Mouse (Mus musculus): ENCODE measurements around the gene Setdb1. TPM values are rescaled to one million over a fixed set of nuclear protein-coding genes. Genes with fewer than 3 reads are reported as not detected.
"Not testable (repeated sequence)": the region's sequence is repeated elsewhere in the genome, so short reads cannot be mapped to it uniquely, and the experiment has no call there.

Setdb1 gene
- 12.0 and 12.9 TPM in 2 replicates for polyA plus RNA-seq (2015; fragmentation: Nextera tagmentation; extraction: Ambion mirVana)

DNA sequence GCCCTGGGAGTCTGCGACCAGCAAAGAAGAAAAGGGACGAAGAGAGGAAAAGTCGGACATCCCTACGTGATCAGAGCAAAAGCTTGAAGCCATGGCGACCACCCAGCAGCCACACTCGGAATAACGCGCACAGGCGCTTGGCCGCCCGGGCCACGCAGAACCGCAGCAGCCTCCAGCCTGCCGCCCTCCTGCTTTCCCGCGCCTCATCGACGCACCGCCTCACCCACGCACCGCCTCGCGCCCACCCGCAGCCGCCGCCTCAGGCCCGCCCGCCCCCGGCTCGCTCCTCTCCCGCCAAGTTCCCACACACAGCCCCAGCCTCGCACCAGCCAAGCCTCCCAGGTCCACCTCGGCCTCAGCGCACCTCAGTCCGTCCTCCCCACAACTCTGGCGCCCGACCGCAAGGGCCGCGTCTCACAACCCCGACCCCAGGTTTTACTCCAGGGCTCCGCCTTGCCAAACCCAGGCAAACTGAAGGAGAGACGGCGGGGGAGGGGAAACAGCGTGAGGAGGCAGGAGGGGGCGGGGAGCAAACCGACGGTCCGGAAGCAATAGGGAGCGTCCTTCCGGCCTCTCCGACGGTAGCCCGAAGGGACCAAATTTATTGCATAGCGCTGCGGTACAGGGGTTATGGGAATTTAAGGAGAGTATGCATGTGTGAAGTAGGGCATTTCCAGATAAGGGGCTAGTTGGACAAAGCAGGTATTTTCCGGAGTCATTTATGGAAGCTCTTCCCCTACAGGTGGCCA, at the start of gene Setdb1:
TSS of gene Setdb1 (minus strand) at position 502 of the 749 bp plus-strand sequence.
- Histone ChIP-seq H3K4me2 (peak within 1 kb of the TSS; percentile 69), H3K4me3 (replicated peaks) (peak within 1 kb of the TSS; percentile 65), H3K4me1 (replicated peaks) (peaks cover 10% of the 10 kb centered on the region; the same call in 1 of the 2 replicates), H3K9ac (peak within 1 kb of the TSS; percentile 59; the same call in 1 of the 2 replicates), H3K36me3 (replicated peaks) (peaks cover 19% of the 10 kb centered on the region; the same call in 1 of the 2 replicates)
- ATAC-seq (ENCODE audit: insufficient read depth), result peak; percentile 92
- under 1% methylated on average over 35 of the region's 57 CpGs for WGBS (ENCODE audit: insufficient replicate concordance)
- not testable (repeated sequence) for H3K27me3 ChIP-seq; H3K27ac ChIP-seq (replicated peaks); H3K9me3 ChIP-seq (replicated peaks)

DNA sequence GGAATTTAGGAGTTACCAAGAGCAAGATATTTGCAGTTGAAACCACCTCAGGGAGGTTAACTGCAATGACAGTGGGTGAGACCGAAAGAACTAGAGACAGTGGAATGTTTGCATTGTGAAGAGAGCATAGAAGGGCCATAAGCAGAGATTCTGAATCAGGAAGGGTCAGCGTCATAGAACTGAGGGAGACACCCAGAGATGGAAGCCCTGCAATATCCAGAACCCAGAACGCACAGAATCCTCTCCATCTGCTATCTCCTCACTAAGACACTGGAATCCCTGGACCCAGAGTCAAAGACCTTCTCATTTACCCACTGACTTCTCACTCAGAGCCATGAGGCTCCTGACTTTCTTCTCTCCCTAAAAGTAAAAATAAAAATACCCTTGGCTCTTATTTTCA, 45.7 kb upstream of the Setdb1 start, which contains the start of gene 4930558C23Rik:
TSS of gene 4930558C23Rik (minus strand) at position 101 of the 400 bp plus-strand sequence.
- no peaks in the 10 kb centered on the region for H3K4me1 ChIP-seq (replicated peaks)
- H3K9me3 ChIP-seq (replicated peaks), result no peaks in the 10 kb centered on the region
- WGBS (ENCODE audit: insufficient replicate concordance), result 82% methylated on average over 3 of the region's 3 CpGs
- no peak within 1 kb of the TSS for H3K4me3 ChIP-seq (replicated peaks)
- H3K27me3 ChIP-seq, result 0 out of 2 replicates have a peak, but pooled peaks cover 3% of the 10 kb centered on the region
- no peaks in the 10 kb centered on the region for H3K36me3 ChIP-seq (replicated peaks)
- H3K27ac ChIP-seq (replicated peaks), result no peak within 1 kb of the TSS
- no peak within 1 kb of the TSS for H3K9ac ChIP-seq
- no peak for ATAC-seq (ENCODE audit: insufficient read depth)
- H3K4me2 ChIP-seq, result no peak within 1 kb of the TSS

DNA sequence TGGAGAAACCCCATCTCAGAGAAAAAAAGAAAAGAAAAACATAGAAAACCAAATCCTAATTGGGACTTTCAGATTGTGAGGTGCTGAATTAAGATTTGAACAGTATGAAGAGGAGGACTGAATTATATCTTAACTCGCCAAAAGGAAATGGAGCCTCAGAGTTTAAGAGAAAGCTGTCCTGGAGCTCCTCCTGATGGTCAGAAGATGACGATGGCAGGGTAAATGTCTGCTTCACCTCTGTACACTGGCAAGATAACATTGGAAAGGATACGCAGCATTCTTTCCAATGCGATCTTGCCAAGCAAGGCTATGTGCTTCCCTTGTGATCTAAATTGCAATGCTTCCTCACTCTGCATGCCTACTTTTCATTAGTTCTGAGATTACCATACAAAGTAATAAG, 37.4 kb upstream of the Setdb1 start:
- Histone ChIP-seq H3K4me2 (no peak overlapping the region), H3K4me3 (replicated peaks) (no peak overlapping the region), H3K27me3 (no peaks in the 10 kb centered on the region), H3K4me1 (replicated peaks) (no peaks in the 10 kb centered on the region), H3K36me3 (replicated peaks) (no peaks in the 10 kb centered on the region), H3K27ac (replicated peaks) (no peak overlapping the region), H3K9ac (no peak overlapping the region), H3K9me3 (replicated peaks) (0 out of 2 replicates have a peak, but pooled peaks cover 4% of the 10 kb centered on the region)
- no peak for ATAC-seq (ENCODE audit: insufficient read depth)
- 61% methylated on average over 4 of the region's 4 CpGs for WGBS (ENCODE audit: insufficient replicate concordance)

DNA sequence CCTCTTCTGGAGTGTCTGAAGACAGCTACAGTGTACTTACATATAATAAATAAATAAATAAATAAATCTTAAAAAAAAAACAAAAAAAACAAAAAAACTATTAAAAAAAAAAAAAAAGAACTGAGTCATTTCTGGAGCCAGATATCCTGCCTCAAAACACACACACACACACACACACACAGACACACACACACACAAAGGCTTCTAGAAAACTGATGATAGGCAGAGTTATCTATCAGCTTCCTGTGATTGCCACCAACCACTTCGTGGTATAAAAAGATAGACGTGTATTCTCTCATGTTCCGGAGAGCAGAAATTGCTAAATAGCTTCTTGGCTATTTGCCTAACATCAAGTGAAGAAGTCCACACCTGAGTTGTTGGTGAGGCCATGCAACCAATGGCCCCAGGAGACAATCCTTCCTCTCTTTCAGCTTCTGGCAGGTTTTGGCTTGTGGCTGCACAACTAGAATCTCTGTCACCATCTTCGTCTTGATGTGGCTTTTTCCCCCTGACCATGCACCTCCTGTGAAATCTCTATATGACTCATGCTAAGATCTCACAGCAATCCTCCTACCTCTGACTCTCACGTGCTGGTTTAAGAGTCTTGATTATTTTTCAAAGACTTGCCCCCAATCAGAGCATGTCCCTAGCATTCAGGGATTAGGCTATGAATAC, 28.5 kb upstream of the Setdb1 start:
- 39% methylated on average over 5 of the region's 5 CpGs for WGBS (ENCODE audit: insufficient replicate concordance)
- Histone ChIP-seq H3K27ac (replicated peaks) (no peak overlapping the region), H3K9me3 (replicated peaks) (no peaks in the 10 kb centered on the region), H3K9ac (no peak overlapping the region), H3K36me3 (replicated peaks) (no peaks in the 10 kb centered on the region), H3K4me1 (replicated peaks) (no peaks in the 10 kb centered on the region), H3K27me3 (no peaks in the 10 kb centered on the region), H3K4me2 (no peak overlapping the region), H3K4me3 (replicated peaks) (no peak overlapping the region)
- no peak for ATAC-seq (ENCODE audit: insufficient read depth)

- H3K4me1 ChIP-seq (replicated peaks), result no peaks in the 10 kb centered on the region
- H3K4me2 ChIP-seq, result no peak overlapping the region
- H3K36me3 ChIP-seq (replicated peaks), result no peaks in the 10 kb centered on the region
- H3K4me3 ChIP-seq (replicated peaks), result no peak overlapping the region
- H3K9me3 ChIP-seq (replicated peaks), result 0 out of 2 replicates have a peak, but pooled peaks cover 6% of the 10 kb centered on the region
- H3K9ac ChIP-seq, result no peak overlapping the region
- 77% methylated on average over 10 of the region's 10 CpGs for WGBS (ENCODE audit: insufficient replicate concordance)
- H3K27me3 ChIP-seq, result no peaks in the 10 kb centered on the region
- ATAC-seq (ENCODE audit: insufficient read depth), result no peak
- no peak overlapping the region for H3K27ac ChIP-seq (replicated peaks)
Observed at GRCm38 (mm10) chr3:95373208-95373607, 16.2 kb upstream of the Setdb1 start.

DNA sequence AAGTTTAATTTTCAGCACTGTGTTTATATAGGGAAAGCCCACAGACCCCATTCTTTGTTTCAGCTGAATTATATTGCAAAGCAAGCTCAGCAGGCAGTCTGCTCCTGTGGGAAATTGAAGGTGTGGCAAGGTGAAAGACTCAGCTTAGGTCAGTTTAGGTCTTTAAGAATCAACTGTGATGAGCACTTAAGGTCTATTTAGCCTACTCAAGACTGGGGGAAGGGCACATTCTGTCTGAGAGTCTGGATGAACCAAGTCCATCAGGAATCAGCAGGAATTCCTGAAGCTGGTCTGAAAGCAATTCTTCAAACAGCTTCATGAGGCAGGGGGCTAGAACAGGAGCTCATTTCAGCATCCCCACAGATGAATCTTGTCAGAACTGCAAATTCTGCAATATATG, 13.1 kb upstream of the Setdb1 start:
- ATAC-seq (ENCODE audit: insufficient read depth), result no peak
- Histone ChIP-seq H3K9ac (no peak overlapping the region), H3K4me1 (replicated peaks) (no peaks in the 10 kb centered on the region), H3K27me3 (no peaks in the 10 kb centered on the region), H3K36me3 (replicated peaks) (no peaks in the 10 kb centered on the region), H3K4me3 (replicated peaks) (no peak overlapping the region), H3K4me2 (no peak overlapping the region), H3K27ac (replicated peaks) (no peak overlapping the region), H3K9me3 (replicated peaks) (no peaks in the 10 kb centered on the region)

DNA sequence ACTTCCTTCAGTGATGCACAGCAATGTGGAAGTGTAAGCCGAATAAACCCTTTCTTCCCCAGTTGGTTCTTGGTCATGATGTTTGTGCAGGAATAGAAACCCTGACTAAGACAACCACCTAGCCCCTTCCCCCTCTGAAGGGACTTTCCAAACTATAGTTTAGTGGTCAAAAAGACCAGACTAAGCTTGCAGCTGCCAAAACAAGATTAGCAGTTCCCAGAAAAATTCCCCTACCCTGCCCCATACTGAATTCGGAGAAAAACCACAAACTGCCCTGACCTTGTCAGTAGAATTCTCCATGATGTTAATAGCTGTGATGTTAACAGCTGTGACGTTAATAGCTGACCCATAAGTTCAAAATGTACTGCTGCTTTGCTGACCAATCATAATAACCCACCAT, 3.3 kb upstream of the Setdb1 start:
- H3K4me2 ChIP-seq; H3K36me3 ChIP-seq (replicated peaks); H3K9ac ChIP-seq; ATAC-seq (ENCODE audit: insufficient read depth); H3K4me3 ChIP-seq (replicated peaks); H3K9me3 ChIP-seq (replicated peaks); H3K4me1 ChIP-seq (replicated peaks); H3K27me3 ChIP-seq; H3K27ac ChIP-seq (replicated peaks): not testable (repeated sequence)
- WGBS (ENCODE audit: insufficient replicate concordance), result 41% methylated on average over 3 of the region's 3 CpGs

DNA sequence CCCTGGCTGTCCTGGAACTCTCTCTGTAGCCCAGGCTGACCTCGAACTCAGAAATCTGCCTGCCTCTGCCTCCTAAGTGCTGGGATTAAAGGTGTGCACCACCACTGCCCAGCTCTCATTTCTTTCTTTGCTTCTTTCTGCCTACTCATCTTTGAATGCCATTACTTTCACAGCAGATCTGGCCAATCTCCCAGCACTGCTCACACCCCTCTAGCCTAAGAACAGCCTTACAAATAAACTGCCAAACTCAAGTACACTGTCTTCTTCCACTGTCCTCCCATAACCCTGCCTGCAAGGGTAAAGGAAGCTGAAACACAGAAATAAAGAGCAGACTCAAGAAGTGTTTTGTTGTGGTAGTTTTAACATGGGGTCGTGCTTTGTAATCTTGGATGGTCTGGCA, 744 bp upstream of the Setdb1 start:
- H3K4me2 ChIP-seq, result no peak overlapping the region
- H3K4me1 ChIP-seq (replicated peaks), result peaks cover 10% of the 10 kb centered on the region; the same call in 1 of the 2 replicates
- H3K9ac ChIP-seq, result no peak overlapping the region
- no peak for ATAC-seq (ENCODE audit: insufficient read depth)
- H3K27me3 ChIP-seq, result no peaks in the 10 kb centered on the region
- no peak overlapping the region for H3K4me3 ChIP-seq (replicated peaks)
- H3K9me3 ChIP-seq (replicated peaks), result no peaks in the 10 kb centered on the region
- peaks cover 12% of the 10 kb centered on the region; the same call in 1 of the 2 replicates for H3K36me3 ChIP-seq (replicated peaks)
- WGBS (ENCODE audit: insufficient replicate concordance), result 88% methylated on average over 2 of the region's 2 CpGs
- H3K27ac ChIP-seq (replicated peaks), result no peak overlapping the region

DNA sequence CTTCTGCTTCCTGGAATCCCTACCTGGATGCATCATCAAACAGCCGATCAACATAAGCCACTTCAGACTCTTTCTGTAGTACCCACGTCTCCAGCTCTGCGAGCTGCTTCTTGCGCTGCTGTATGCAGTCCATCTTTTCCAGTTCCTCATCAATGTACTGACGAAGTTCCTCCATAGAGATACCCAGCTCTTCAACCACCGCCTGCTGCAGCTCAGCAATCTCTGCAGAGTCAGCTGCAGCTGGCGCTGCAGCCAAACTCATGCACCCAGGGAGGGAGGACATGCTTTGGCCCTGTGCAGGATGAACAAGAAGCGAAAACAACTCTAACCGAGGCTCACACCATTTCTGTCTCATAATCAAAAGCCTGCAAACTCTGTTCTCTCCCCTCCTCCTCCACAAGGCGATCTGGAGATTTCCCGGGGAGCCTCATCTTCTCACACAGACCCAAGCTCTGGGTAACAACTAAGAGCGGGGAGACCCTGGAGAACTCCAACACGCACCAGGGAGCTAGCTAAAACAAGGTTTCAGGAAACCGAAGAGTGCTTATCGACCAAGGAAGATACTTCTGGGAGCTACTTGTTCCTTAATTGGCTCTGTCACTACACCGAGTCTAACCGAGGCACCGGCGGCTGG, 974 bp downstream of the Setdb1 start:
- not testable (repeated sequence) for H3K9me3 ChIP-seq (replicated peaks); H3K27me3 ChIP-seq; ATAC-seq (ENCODE audit: insufficient read depth); H3K9ac ChIP-seq; H3K27ac ChIP-seq (replicated peaks)
- peaks cover 10% of the 10 kb centered on the region; the same call in 1 of the 2 replicates for H3K4me1 ChIP-seq (replicated peaks)
- peaks cover 26% of the 10 kb centered on the region for H3K36me3 ChIP-seq (replicated peaks)
- H3K4me2 ChIP-seq, result peak overlapping the region; percentile 69
- WGBS (ENCODE audit: insufficient replicate concordance), result 10% methylated on average over 12 of the region's 19 CpGs
- H3K4me3 ChIP-seq (replicated peaks), result peak overlapping the region; percentile 65

DNA sequence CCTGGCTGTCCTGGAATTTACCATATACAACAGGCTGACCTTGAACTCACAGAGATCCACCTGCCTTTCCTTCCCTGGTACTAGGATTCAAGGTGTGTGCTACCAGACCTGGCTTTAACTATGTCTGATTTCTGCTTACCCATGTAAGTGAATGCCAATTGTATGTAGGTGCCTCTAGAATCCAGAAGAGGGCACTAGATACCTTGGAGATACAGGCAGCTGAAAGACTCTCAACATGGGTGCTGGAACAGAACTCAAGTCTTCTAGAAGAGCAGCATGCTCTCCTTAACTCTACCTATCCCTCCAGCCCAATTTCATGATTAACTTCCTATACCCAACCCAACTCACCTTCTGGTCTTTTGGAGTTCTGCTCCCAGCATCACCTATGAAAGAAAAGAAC, 7.5 kb downstream of the Setdb1 start:
- Histone ChIP-seq H3K4me3 (replicated peaks) (no peak overlapping the region), H3K36me3 (replicated peaks) (peaks cover 86% of the 10 kb centered on the region), H3K9me3 (replicated peaks) (no peaks in the 10 kb centered on the region), H3K4me2 (no peak overlapping the region), H3K9ac (no peak overlapping the region), H3K27me3 (no peaks in the 10 kb centered on the region), H3K4me1 (replicated peaks) (no peaks in the 10 kb centered on the region), H3K27ac (replicated peaks) (no peak overlapping the region)
- ATAC-seq (ENCODE audit: insufficient read depth), result no peak

DNA sequence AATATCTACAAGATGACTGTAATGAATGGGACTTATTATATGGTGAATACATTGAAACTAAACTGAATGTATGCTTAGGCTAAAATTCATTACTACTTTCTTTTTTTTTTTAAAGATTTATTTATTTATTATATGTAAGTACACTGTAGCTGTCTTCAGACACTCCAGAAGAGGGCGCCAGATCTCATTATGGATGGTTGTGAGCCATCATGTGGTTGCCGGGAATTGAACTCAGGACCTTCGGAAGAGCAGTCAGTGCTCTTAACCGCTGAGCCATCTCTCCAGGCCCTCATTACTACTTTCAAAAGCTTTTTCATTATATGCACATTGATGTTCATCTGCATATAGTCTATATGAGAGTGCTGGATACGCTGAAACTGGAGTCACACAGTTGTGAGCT, 8.7 kb downstream of the Setdb1 start:
- H3K36me3 ChIP-seq (replicated peaks), result peaks cover 87% of the 10 kb centered on the region
- 86% methylated on average over 5 of the region's 5 CpGs for WGBS (ENCODE audit: insufficient replicate concordance)
- not testable (repeated sequence) for H3K27me3 ChIP-seq

More for the DNA sequence above, 8.7 kb downstream of the Setdb1 start:
- not testable (repeated sequence) for H3K9me3 ChIP-seq (replicated peaks); ATAC-seq (ENCODE audit: insufficient read depth); H3K4me1 ChIP-seq (replicated peaks); H3K27ac ChIP-seq (replicated peaks); H3K4me2 ChIP-seq; H3K9ac ChIP-seq; H3K4me3 ChIP-seq (replicated peaks)

All from liver, embryonic 15.5 days (tissue).